Mouse (Mus musculus): ENCODE results near the gene Cyb5b. TPM values are rescaled to one million over a fixed set of nuclear protein-coding genes. Genes with fewer than 3 reads are reported as not detected.
A peak's percentile ranks its signal among the peaks of the same experiment; 100 is the strongest.

The Cyb5b gene
- total RNA-seq, 1 experiment from 2014 or later, result 68.2 TPM

DNA sequence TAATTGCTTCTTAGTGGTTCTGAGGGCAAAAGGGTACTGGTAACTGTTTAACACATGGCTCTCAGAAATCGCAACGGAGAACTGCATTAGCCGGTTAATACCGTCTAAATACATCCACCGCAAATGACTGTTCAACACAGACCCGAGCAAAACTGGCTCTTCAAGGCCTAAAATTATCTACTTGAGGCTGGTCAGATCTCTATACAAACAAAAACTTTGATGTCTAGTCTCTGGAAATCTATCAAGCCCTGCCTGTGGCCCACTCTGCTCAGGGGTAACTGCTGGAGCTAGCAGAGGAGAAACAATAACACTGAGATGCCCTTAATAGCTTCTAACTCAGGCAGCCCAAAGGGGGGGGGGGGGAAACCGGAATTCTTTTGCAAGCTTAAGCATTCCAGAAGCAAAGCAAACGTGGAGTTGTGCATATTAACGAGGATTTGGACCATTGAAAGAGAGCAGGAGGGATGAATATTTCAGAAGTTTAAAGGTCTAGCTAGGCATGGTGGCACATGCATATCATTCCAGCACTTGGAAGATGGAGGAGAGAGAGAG is 27.3 kb upstream of the Cyb5b start:
- ATAC-seq (replicated peaks in 1 of 2; ENCODE audit: insufficient read depth in 1 of 2, low FRiP score in 2 of 2, low TSS enrichment in 1 of 2, low read depth in 1 of 2, poor library complexity in 2 of 2, severe bottlenecking in 2 of 2), result no peak

DNA sequence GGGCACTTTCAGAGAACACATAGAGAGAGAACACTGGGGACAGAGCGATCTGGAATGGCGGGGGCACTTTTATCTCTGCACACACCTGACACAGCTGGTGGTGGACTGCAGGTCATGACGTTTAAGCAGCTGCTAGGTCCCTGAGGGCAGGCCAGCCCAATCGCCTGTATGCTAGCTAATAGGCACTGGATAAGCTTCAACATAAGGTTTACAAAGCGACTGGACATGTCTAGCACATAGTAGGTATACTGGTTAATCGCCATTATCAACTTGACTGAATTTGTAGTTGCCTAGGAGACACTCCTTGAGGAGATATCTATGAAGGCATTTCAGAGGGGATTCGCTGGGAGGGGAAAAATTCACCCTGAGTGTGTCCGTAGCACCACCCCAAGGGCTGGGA is 26.1 kb upstream of the Cyb5b start:
- no peak for ATAC-seq (replicated peaks in 1 of 2; ENCODE audit: insufficient read depth in 1 of 2, low FRiP score in 2 of 2, low TSS enrichment in 1 of 2, low read depth in 1 of 2, poor library complexity in 2 of 2, severe bottlenecking in 2 of 2)

DNA sequence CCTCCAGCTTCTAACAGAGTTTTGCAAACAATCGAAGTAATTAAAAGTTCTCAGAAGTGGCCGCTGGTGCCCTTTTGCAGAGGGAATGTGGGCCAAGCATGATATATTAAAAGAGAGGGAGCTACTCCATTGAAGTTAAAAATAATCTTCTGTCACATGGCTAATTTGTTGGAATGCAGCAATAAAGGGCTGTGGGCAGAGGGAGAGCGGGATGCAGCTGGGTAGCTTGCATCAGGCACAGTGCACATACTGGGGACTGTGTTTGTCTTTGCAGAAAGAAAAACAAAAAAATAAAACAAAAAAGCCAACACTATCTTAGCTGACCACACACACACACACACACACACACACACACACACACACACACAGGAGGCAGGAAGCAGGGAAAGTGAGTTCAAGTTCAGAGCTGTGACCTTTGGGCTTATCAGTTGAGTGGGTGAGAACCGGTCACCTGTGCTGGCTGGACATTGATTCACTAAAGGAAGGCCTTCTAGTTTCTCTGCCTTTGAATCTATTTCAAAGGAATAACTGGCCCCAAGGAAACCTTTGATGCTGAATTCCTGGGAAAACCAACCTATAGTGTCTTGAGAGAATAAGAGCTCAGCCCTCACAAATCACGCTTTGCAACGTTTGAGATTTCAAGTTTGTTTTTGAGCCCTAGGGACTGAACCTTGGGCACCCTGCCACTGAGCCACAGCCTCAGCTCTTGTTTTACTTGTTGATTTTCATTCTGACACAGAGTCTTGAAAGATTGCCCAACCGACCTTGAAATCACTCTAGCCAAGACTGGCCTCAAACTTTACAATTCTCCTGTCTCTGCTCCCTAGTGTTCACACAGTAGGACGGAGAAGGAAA is 21.0 kb upstream of the Cyb5b start:
- ATAC-seq (replicated peaks in 1 of 2; ENCODE audit: insufficient read depth in 1 of 2, low FRiP score in 2 of 2, low TSS enrichment in 1 of 2, low read depth in 1 of 2, poor library complexity in 2 of 2, severe bottlenecking in 2 of 2), result no peak

DNA sequence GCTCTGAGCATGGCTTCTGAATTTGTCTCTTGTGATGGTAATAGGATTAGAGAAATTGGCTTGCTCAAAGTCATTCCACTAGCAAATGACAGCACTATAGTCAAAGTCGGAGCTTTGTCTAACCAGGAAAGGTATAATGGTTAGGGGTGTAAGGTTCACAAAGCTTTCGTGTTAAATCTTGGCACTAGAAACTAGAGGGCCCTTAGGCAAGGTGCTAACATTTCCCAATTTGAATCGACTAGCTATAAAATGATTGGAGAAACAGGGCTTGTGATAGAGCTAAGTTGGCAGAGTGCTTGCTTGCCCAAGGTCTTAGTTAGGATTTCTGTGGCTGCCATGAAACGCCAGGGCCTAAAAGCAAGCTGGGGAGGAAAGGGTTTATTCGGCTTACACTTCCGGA is 20.4 kb upstream of the Cyb5b start:
- no peak for ATAC-seq (replicated peaks in 1 of 2; ENCODE audit: insufficient read depth in 1 of 2, low FRiP score in 2 of 2, low TSS enrichment in 1 of 2, low read depth in 1 of 2, poor library complexity in 2 of 2, severe bottlenecking in 2 of 2)

DNA sequence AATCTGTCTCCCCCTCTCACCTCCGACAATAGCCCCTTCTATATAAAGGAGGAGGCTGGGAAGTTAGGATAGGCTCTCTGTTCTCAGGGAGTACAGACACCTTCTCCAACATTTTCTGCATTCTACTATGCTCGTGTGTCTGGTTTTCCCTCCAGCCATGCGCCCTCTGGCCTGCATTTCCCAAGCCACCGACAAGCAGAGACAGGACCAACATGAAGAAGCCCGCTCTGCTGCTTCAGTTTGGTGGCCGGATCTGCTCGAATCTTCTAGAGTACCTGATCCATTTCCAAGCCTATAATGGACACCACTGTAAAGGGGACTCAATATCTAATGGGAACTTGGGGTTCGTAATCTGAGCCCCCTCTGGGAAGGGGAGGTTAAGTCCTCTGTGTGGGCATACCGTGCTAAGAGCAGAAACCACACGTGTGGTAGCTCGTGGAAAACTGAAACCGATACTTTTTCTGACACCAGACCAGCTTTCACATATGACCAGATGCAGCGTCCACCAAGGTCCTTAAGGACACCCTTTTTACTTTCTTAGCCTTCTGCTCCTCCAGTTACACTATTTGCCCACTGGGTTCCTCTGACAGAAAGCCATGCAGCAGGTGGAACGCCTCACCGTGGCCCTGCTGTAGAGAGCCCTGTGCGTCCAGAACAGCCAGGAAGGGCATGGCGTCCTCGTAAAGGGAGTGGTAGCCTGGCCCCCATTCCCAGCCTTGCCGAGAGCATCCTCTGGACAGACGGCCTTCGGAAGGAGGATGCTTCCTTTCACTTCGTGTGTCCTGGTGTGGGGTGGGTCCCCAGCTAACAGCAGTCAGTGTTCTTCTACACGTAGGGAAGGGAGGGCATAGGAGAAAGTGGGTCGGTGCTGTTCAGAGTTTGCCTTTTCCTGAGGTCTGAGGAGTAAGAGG is 17.6 kb upstream of the Cyb5b start:
- ATAC-seq (replicated peaks in 1 of 2; ENCODE audit: insufficient read depth in 1 of 2, low FRiP score in 2 of 2, low TSS enrichment in 1 of 2, low read depth in 1 of 2, poor library complexity in 2 of 2, severe bottlenecking in 2 of 2), result no peak; a peak in 1 of 4 replicates

DNA sequence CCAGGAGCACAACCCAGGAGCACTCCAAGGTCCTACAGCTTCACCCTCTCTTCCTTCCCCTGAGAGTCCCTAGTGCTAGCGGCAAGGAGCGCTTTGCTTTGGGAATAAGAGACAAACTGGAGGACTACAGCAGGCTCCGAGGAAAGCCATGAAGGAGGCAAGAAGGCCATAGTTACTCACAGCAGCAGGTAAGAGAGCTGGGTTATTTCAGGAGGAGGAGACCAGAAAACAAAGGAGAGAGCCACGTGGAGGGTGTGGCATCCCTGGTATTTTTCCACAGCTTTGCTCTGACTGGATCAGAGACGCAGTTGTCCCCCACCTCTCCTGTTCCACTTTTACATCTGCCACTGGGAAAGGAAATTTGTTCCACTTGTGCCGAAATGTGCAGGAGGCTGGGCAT is 16.6 kb upstream of the Cyb5b start:
- no peak for ATAC-seq (replicated peaks in 1 of 2; ENCODE audit: insufficient read depth in 1 of 2, low FRiP score in 2 of 2, low TSS enrichment in 1 of 2, low read depth in 1 of 2, poor library complexity in 2 of 2, severe bottlenecking in 2 of 2)

GRCm38 (mm10) chr8:107136003-107136612 is 14.3 kb upstream of the Cyb5b start:
- no peak for ATAC-seq (replicated peaks in 1 of 2; ENCODE audit: insufficient read depth in 1 of 2, low FRiP score in 2 of 2, low TSS enrichment in 1 of 2, low read depth in 1 of 2, poor library complexity in 2 of 2, severe bottlenecking in 2 of 2)

DNA sequence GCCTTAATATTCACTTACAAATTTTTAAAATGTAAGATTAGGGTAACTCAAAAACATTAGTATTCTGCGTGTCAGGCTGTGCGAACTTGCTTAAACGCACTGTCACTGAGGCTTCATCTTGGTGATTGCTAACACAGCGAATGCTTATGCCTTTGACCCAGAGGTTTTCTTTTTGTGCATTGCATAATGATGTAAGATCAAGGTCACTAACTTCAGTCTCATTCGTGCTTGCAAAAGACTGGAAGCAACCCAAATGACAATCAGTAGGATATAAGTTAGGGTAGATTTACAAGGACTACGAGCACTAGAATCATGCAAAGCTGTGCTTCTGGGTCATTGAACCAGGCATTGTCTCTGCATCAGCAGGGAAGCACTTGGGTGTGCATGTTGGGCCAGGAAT is 12.8 kb upstream of the Cyb5b start:
- no peak for ATAC-seq (replicated peaks in 1 of 2; ENCODE audit: insufficient read depth in 1 of 2, low FRiP score in 2 of 2, low TSS enrichment in 1 of 2, low read depth in 1 of 2, poor library complexity in 2 of 2, severe bottlenecking in 2 of 2)

GRCm38 (mm10) chr8:107138338-107138737 is 12.1 kb upstream of the Cyb5b start:
- ATAC-seq (replicated peaks in 1 of 2; ENCODE audit: insufficient read depth in 1 of 2, low FRiP score in 2 of 2, low TSS enrichment in 1 of 2, low read depth in 1 of 2, poor library complexity in 2 of 2, severe bottlenecking in 2 of 2), result no peak

DNA sequence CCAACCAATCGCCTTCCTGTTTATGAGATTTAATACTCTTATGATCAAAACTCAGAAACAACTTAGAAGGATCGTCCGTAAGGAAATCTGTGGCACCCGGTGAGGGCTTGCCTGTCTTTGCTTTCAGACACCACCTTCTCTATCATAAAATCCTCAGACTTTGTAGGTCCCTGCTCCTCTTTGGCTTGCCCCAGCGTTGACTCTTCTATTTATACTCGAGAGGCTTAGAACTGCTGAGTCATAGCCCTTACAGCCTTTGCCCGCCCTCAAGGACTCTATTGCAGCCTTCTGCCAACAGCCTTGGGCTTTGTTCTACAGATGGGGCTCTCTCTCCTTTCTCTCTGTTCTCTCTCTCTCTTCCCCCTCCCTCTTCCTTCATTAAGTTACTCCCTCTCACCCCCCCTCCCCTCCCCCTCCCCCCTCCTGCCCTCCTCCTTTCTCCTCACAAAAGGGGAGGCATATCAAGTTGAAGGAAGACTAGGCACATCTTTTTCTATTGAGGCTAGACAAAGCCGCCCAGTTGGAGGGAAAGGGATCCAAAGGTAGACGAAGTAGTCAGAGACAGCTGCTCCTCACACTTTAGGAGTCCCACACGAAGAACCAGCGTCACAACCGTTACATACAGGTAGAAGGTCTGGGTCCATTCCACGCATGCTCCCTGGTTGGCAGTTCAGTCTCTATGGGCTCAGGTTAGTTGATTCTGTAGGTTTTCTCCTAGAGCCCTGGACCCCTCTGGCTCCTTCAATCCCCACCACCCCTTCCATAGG is 10.6 kb upstream of the Cyb5b start:
- ATAC-seq (replicated peaks in 1 of 2; ENCODE audit: insufficient read depth in 1 of 2, low FRiP score in 2 of 2, low TSS enrichment in 1 of 2, low read depth in 1 of 2, poor library complexity in 2 of 2, severe bottlenecking in 2 of 2), result peak; percentile 91 to 94

GRCm38 (mm10) chr8:107142539-107142938 is 7.9 kb upstream of the Cyb5b start:
- no peak for ATAC-seq (replicated peaks in 1 of 2; ENCODE audit: insufficient read depth in 1 of 2, low FRiP score in 2 of 2, low TSS enrichment in 1 of 2, low read depth in 1 of 2, poor library complexity in 2 of 2, severe bottlenecking in 2 of 2)

DNA sequence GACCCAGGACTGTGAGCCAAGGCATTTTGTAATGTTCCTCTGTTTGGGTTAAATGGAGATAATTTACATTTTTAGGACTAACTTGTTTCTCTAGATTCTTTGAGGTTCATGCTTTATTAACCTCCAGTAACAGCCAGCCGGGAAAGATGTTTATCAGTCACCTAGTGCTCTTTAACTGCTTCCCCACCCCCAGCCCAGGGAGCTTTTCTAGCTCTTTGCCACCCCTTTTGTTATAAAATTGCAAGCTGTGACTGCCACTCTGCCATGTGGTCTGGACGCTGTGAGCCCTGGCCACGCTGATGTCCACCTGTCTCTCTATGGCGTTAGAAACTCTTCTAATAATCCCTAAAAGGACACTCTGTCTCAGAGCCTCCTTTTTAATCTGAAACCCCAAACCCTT is 6.9 kb upstream of the Cyb5b start:
- ATAC-seq (replicated peaks in 1 of 2; ENCODE audit: insufficient read depth in 1 of 2, low FRiP score in 2 of 2, low TSS enrichment in 1 of 2, low read depth in 1 of 2, poor library complexity in 2 of 2, severe bottlenecking in 2 of 2), result no peak

DNA sequence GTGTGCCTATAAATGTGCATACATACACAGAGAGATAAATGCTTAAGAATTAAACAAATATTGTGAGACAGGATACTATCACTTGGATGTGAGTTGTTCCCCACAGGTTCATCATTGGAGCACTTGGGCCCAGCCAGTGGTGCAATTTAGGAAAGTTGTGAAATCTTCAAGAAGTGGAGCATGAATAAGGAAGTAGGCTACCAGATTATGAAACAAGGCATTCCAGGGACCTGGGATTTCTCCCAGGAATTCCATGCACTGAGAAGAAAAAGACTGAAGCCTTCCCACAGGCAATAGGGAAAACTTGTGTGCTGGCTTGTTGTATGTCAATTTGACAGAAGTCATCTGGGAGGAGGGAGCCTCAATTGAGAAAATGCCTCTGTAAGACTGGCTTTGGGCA is 4.3 kb upstream of the Cyb5b start:
- ATAC-seq (replicated peaks in 1 of 2; ENCODE audit: insufficient read depth in 1 of 2, low FRiP score in 2 of 2, low TSS enrichment in 1 of 2, low read depth in 1 of 2, poor library complexity in 2 of 2, severe bottlenecking in 2 of 2), result no peak

DNA sequence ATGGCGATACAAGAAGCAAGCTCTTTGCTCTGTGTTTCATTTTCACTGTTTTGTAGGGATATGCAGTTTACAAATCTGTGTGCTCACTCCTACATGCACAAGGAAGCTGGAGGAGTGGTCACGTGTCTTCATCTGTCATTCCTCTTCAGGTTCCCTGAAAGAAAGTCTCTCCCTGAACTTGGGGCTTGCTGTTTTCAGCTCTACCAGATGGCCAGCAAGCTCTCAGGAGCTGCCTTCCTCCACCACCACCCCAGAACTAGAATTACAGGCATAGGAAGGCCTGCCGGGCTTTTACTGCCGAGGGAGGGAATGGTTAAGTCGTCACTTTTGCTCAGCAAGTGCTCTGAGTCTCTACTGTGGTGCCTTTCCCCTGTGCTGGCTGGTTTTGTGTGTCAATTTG is 1.6 kb upstream of the Cyb5b start:
- no peak for ATAC-seq (replicated peaks in 1 of 2; ENCODE audit: insufficient read depth in 1 of 2, low FRiP score in 2 of 2, low TSS enrichment in 1 of 2, low read depth in 1 of 2, poor library complexity in 2 of 2, severe bottlenecking in 2 of 2)

- no peak for ATAC-seq (replicated peaks in 1 of 2; ENCODE audit: insufficient read depth in 1 of 2, low FRiP score in 2 of 2, low TSS enrichment in 1 of 2, low read depth in 1 of 2, poor library complexity in 2 of 2, severe bottlenecking in 2 of 2)
These were observed 410 bp upstream of the Cyb5b start for GRCm38 (mm10) chr8:107150057-107150403.

- no peak for ATAC-seq (replicated peaks in 1 of 2; ENCODE audit: insufficient read depth in 1 of 2, low FRiP score in 2 of 2, low TSS enrichment in 1 of 2, low read depth in 1 of 2, poor library complexity in 2 of 2, severe bottlenecking in 2 of 2)
These were observed 926 bp downstream of the Cyb5b start for GRCm38 (mm10) chr8:107151212-107151920.

Measured in hematopoietic stem cell, adult 5-6 weeks (primary cell).